Mouse (Mus musculus): ENCODE measurements around the gene Coro1b. TPM values are rescaled to one million over a fixed set of nuclear protein-coding genes. Genes with fewer than 3 reads are reported as not detected.

Gene Coro1b
- polyA plus RNA-seq, 1 experiment from 2014 or later, result 143 TPM

DNA sequence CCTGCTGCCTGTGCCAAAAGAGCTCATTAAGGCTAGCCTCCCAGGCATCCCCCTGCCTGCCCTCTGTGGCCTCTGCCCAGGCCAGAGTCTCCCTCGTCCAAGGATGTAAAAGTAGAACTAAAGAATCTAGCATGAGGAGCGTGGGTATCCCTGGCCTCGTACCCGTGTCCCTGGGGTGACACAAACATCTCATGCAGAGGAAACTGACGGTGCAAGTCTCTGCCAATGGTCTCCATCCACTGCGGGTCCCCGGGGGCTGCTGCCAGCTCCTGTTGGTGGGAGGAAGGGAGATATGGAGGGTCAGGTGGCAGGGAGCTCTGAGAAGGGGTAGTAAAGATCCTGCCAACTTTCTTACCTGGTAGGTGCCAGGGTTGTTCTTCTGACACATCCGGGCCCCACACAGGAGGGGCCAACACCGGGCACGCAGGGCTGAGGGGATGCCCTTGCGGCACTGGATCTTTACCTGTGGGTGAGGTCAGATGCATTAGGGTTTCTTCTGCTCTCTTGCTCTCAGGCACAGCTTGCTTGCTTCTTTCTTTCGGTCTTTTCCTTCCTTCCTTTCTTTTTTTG lies 40.7 kb downstream of the Coro1b start:
- WGBS, result 86% methylated on average over 12 of the region's 12 CpGs

DNA sequence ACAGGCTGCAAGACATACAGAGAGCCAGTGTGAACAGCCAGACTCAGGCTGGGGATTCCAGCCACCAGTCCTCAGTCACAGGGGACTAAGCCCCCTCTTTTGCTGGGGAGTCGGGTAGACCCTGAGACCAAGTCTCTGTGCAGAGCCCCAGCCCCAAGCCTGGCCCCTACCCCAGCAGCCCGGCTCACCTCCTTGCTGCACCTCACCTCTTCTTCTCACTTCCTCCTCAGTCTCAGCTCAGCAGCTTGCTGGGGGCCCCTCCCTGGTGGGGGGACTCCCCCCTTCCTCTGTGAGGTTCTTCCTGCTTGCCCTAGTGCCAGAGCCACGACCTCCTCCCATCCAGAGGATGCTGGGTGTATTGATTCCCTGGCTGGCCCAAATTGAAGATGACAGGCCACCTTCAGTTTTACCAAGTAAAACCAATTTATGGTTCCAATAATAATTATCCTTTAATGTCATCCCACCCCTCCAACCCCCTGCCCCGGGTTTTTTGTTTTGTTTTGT lies 42.5 kb downstream of the Coro1b start, which contains the start of gene Tbc1d10c:
Gene Tbc1d10c (minus strand): TSS at position 454 of the 504 bp plus-strand sequence.
- 78% methylated on average over 4 of the region's 4 CpGs for WGBS

More for the DNA sequence above, 40.7 kb downstream of the Coro1b start:
- no peaks in the 10 kb centered on the region for H3K9me3 ChIP-seq (ENCODE audit: control insufficient read depth, low read length)
- no peak overlapping the region for H3K4me2 ChIP-seq (ENCODE audit: low read length)
- no peak overlapping the region for H3K27ac ChIP-seq (ENCODE audit: low read length)
- no peak overlapping the region for H3K9ac ChIP-seq (replicated peaks; ENCODE audit: low read depth, low read length)
- H3K36me3 ChIP-seq (ENCODE audit: control insufficient read depth, insufficient read depth), result peaks cover 2% of the 10 kb centered on the region; the same call in 1 of the 2 replicates
- no peak for ATAC-seq
- peaks cover 18% of the 10 kb centered on the region for H3K4me1 ChIP-seq (replicated peaks; ENCODE audit: control insufficient read depth, insufficient read depth, low read length)
- H3K27me3 ChIP-seq (replicated peaks; ENCODE audit: control insufficient read depth, insufficient read depth, low read length), result no peaks in the 10 kb centered on the region
- H3K4me3 ChIP-seq (replicated peaks; ENCODE audit: low read length), result no peak overlapping the region

DNA sequence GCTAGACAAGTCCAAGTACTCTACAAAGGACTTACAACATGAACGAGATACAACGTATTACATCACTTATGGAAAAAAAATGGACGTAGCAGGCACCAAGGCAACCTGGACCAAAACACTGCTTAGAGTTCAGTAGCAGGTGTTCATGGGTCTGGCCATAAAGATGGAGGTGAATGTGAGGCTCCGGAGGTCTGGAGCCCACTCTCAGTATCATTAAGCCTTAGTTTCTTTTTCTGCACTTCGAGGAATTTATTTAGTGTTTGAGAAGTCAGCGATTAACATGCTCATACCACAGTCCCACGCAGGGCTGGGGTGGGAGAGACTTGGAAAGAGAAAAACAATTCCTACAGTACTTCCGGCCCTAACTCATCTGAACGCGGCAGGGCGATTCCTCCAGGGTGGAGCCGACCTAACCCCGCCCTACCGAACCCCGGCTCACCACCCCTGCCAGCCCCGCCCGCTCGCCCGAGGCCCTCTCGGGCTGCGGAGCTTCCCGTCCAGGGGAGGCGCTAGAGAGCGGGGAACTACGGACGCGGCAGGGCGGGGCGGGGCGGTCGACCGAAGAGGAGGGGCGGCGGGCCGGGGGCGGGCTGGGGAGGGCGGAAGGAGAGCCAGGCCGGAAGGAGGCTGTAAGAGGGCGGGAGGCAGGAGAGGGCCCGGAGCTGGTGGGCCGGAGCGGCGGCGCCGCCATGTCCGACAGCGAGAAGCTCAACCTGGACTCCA lies 43.3 kb downstream of the Coro1b start, which contains the start of gene Ppp1ca:
Gene Ppp1ca (plus strand): TSS at position 538 of the 723 bp plus-strand sequence.
- H3K27me3 ChIP-seq (replicated peaks; ENCODE audit: control insufficient read depth, insufficient read depth, low read length), result no peaks in the 10 kb centered on the region
- peak within 1 kb of the TSS; percentile 97 for H3K4me2 ChIP-seq (ENCODE audit: low read length)
- ATAC-seq, result peak; percentile 91
- peak within 1 kb of the TSS; percentile 84 for H3K27ac ChIP-seq (ENCODE audit: low read length)
- H3K9ac ChIP-seq (replicated peaks; ENCODE audit: low read depth, low read length), result peak within 1 kb of the TSS; percentile 91
- WGBS, result 7% methylated on average over 40 of the region's 47 CpGs
- no peaks in the 10 kb centered on the region for H3K9me3 ChIP-seq (ENCODE audit: control insufficient read depth, low read length)
- peaks cover 28% of the 10 kb centered on the region for H3K4me1 ChIP-seq (replicated peaks; ENCODE audit: control insufficient read depth, insufficient read depth, low read length)
- H3K36me3 ChIP-seq (ENCODE audit: control insufficient read depth, insufficient read depth), result peaks cover 14% of the 10 kb centered on the region
- H3K4me3 ChIP-seq (replicated peaks; ENCODE audit: low read length), result peak within 1 kb of the TSS; percentile 67

More for the DNA sequence above, 42.5 kb downstream of the Coro1b start, which contains the start of gene Tbc1d10c:
- no peak for ATAC-seq
- no peaks in the 10 kb centered on the region for H3K9me3 ChIP-seq (ENCODE audit: control insufficient read depth, low read length)
- no peaks in the 10 kb centered on the region for H3K27me3 ChIP-seq (replicated peaks; ENCODE audit: control insufficient read depth, insufficient read depth, low read length)
- peak within 1 kb of the TSS; percentile 91 for H3K9ac ChIP-seq (replicated peaks; ENCODE audit: low read depth, low read length)
- peak within 1 kb of the TSS; percentile 67 for H3K4me3 ChIP-seq (replicated peaks; ENCODE audit: low read length)
- H3K36me3 ChIP-seq (ENCODE audit: control insufficient read depth, insufficient read depth), result peaks cover 10% of the 10 kb centered on the region
- peak within 1 kb of the TSS; percentile 84 for H3K27ac ChIP-seq (ENCODE audit: low read length)
- peak within 1 kb of the TSS; percentile 97 for H3K4me2 ChIP-seq (ENCODE audit: low read length)
- peaks cover 23% of the 10 kb centered on the region for H3K4me1 ChIP-seq (replicated peaks; ENCODE audit: control insufficient read depth, insufficient read depth, low read length)

DNA sequence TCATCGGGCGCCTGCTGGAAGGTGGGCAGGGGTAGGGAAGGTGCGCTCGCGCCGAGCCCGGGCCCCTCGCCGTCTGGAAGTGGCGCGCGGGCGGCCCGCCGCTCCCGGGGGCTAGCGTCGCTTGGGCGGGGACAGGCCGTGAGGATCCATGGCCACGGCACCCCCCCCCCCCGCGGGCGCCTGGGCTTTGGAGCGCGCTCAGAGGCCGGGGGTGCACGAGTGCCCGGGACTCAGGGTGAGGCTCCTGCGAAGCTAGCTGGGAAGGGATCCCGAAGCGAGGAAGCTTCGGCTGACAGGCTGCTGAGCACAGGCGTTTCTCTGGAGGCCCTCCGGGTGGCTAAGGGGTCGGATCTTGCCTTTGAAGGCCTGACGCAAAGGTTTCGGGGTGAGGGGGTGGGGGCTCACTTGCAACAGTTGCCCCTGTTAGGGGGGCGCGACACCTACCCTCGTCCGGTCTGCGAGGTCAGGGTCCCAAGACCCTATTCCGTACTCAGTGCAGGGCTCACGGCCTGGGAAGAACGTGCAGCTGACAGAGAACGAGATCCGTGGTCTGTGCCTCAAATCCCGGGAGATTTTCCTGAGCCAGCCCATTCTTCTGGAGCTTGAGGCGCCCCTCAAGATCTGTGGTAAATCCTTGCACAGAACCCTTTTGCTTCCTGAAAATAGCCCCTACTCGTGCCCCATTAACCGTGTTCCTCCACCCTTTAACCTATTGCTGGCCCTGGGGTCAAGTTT lies 44.0 kb downstream of the Coro1b start:
- Histone ChIP-seq H3K27ac (ENCODE audit: low read length) (peak overlapping the region; percentile 84), H3K4me2 (ENCODE audit: low read length) (peak overlapping the region; percentile 97), H3K9me3 (ENCODE audit: control insufficient read depth, low read length) (no peaks in the 10 kb centered on the region), H3K9ac (replicated peaks; ENCODE audit: low read depth, low read length) (peak overlapping the region; percentile 91), H3K36me3 (ENCODE audit: control insufficient read depth, insufficient read depth) (peaks cover 18% of the 10 kb centered on the region), H3K4me1 (replicated peaks; ENCODE audit: control insufficient read depth, insufficient read depth, low read length) (peaks cover 29% of the 10 kb centered on the region), H3K4me3 (replicated peaks; ENCODE audit: low read length) (peak overlapping the region; percentile 67), H3K27me3 (replicated peaks; ENCODE audit: control insufficient read depth, insufficient read depth, low read length) (no peaks in the 10 kb centered on the region)
- ATAC-seq, result peak; percentile 58; the same call in 1 of the 2 replicates
- WGBS, result under 1% methylated on average over 46 of the region's 52 CpGs

DNA sequence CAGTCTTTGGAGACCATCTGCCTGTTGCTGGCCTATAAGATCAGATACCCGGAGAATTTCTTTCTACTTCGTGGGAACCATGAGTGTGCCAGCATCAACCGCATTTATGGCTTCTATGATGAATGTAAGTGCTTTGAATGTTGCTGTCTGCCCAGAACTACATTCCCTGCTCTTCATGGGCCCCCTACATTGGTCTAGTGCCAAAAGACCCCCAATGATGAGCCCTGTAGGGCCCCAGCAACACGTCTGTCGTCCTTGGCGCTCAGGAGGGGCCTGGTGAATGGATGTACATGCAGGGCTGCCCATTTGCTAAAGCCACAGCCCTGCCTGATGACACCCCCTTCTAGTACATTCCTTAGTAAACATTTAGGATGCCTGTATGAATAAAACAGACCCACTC lies 44.7 kb downstream of the Coro1b start:
- H3K27ac ChIP-seq (ENCODE audit: low read length), result no peak overlapping the region
- ATAC-seq, result no peak

DNA sequence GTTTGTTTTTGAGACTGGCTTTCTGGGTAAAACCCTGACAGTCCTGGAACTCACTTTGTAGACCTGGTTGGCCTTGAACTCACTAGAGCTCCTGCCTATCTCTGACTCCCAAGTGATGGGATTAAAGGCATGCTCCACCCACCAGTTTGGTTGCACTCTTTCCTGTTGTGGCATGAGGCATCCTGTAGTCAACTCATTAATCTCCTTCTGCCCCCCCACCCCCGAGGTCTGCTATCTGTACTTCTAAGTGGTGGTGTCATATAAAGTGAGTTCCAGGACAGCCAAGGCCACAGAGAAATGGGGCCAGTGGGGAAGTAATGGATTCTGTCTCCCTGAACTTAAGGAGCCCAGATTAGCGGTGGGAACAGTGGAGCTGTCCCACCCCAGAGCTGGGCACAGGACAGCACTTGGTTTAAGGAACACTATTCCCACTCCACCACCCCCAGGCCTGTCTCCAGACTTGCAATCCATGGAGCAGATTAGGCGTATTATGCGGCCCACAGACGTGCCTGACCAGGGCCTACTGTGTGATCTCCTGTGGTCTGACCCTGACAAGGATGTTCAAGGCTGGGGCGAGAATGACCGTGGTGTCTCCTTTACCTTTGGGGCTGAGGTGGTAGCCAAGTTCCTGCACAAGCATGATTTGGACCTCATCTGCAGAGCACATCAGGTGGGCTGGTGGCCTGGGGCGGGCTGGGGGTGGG lies 45.8 kb downstream of the Coro1b start:
- no peak overlapping the region for H3K27ac ChIP-seq (ENCODE audit: low read length)
- peaks cover 29% of the 10 kb centered on the region for H3K4me1 ChIP-seq (replicated peaks; ENCODE audit: control insufficient read depth, insufficient read depth, low read length)
- peaks cover 18% of the 10 kb centered on the region for H3K36me3 ChIP-seq (ENCODE audit: control insufficient read depth, insufficient read depth)
- no peaks in the 10 kb centered on the region for H3K9me3 ChIP-seq (ENCODE audit: control insufficient read depth, low read length)
- H3K9ac ChIP-seq (replicated peaks; ENCODE audit: low read depth, low read length), result no peak overlapping the region
- H3K27me3 ChIP-seq (replicated peaks; ENCODE audit: control insufficient read depth, insufficient read depth, low read length), result no peaks in the 10 kb centered on the region
- no peak overlapping the region for H3K4me3 ChIP-seq (replicated peaks; ENCODE audit: low read length)
- no peak overlapping the region for H3K4me2 ChIP-seq (ENCODE audit: low read length)
- WGBS, result 93% methylated on average over 8 of the region's 8 CpGs
- no peak for ATAC-seq

More for the DNA sequence above, 44.7 kb downstream of the Coro1b start:
- Histone ChIP-seq H3K36me3 (ENCODE audit: control insufficient read depth, insufficient read depth) (peaks cover 18% of the 10 kb centered on the region), H3K4me3 (replicated peaks; ENCODE audit: low read length) (peak overlapping the region; percentile 67), H3K4me2 (ENCODE audit: low read length) (peak overlapping the region; percentile 97), H3K9ac (replicated peaks; ENCODE audit: low read depth, low read length) (peak overlapping the region; percentile 91), H3K27me3 (replicated peaks; ENCODE audit: control insufficient read depth, insufficient read depth, low read length) (no peaks in the 10 kb centered on the region), H3K9me3 (ENCODE audit: control insufficient read depth, low read length) (no peaks in the 10 kb centered on the region), H3K4me1 (replicated peaks; ENCODE audit: control insufficient read depth, insufficient read depth, low read length) (peaks cover 29% of the 10 kb centered on the region)
- 54% methylated on average over 6 of the region's 6 CpGs for WGBS

DNA sequence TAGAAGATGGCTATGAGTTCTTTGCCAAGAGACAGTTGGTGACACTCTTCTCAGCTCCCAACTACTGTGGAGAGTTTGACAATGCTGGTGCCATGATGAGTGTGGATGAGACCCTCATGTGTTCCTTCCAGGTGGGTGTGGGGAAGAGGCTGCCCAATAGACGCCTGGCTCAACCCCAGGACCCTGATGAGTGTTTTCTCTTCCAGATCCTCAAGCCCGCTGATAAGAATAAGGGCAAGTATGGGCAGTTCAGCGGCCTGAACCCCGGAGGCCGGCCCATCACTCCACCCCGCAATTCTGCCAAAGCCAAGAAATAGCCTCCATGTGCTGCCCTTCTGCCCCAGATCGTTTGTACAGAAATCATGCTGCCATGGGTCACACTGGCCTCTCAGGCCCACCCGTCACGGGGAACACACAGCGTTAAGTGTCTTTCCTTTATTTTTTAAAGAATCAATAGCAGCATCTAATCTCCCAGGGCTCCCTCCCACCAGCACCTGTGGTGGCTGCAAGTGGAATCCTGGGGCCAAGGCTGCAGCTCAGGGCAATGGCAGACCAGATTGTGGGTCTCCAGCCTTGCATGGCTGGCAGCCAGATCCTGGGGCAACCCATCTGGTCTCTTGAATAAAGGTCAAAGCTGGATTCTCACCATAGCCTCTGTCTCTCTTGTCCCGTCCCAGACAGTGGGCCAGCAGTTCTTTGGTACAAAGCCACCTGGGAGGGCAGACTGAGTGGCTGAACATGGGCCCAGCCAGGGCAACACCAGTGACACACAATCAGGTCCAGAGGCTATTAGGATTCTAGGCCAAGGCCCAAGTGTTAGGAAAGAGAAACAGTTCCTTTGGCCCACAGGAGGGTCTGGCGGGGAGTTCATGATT lies 46.6 kb downstream of the Coro1b start:
- Histone ChIP-seq H3K4me2 (ENCODE audit: low read length) (no peak overlapping the region), H3K27ac (ENCODE audit: low read length) (no peak overlapping the region), H3K9me3 (ENCODE audit: control insufficient read depth, low read length) (no peaks in the 10 kb centered on the region), H3K27me3 (replicated peaks; ENCODE audit: control insufficient read depth, insufficient read depth, low read length) (no peaks in the 10 kb centered on the region), H3K9ac (replicated peaks; ENCODE audit: low read depth, low read length) (no peak overlapping the region), H3K36me3 (ENCODE audit: control insufficient read depth, insufficient read depth) (peaks cover 18% of the 10 kb centered on the region), H3K4me3 (replicated peaks; ENCODE audit: low read length) (no peak overlapping the region), H3K4me1 (replicated peaks; ENCODE audit: control insufficient read depth, insufficient read depth, low read length) (peaks cover 29% of the 10 kb centered on the region)
- ATAC-seq, result no peak
- 73% methylated on average over 12 of the region's 12 CpGs for WGBS

DNA sequence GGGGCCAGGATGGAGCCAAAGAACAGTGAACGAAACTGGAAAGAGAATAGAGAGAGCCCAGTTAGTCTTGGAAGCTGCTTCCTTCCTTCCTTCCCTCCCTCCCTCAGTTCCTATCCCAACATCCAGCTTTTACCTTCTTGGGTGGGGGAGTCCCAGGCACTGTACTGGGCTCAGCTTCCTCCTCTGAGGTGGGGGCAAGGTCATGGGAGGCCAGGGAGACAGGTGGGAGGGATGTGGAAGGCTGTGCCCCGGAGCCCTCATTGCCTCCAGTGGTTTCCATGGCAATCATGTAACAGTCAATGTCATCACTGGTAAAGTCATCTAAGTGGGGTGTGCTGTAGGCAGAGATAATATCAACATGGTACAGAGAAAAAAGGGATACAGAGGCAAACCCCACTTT lies 47.6 kb downstream of the Coro1b start:
- ATAC-seq, result no peak
- no peak overlapping the region for H3K27ac ChIP-seq (ENCODE audit: low read length)

More for the DNA sequence above, 47.6 kb downstream of the Coro1b start:
- 79% methylated on average over 2 of the region's 2 CpGs for WGBS
- Histone ChIP-seq H3K9ac (replicated peaks; ENCODE audit: low read depth, low read length) (no peak overlapping the region), H3K4me1 (replicated peaks; ENCODE audit: control insufficient read depth, insufficient read depth, low read length) (peaks cover 40% of the 10 kb centered on the region), H3K4me2 (ENCODE audit: low read length) (no peak overlapping the region), H3K4me3 (replicated peaks; ENCODE audit: low read length) (no peak overlapping the region), H3K36me3 (ENCODE audit: control insufficient read depth, insufficient read depth) (peaks cover 18% of the 10 kb centered on the region), H3K27me3 (replicated peaks; ENCODE audit: control insufficient read depth, insufficient read depth, low read length) (no peaks in the 10 kb centered on the region), H3K9me3 (ENCODE audit: control insufficient read depth, low read length) (no peaks in the 10 kb centered on the region)
